Mouse (Mus musculus) heart, embryonic 13.5 days (tissue): ENCODE measurements around the gene Chn2. TPM values are rescaled to one million over a fixed set of nuclear protein-coding genes. Genes with fewer than 3 reads are reported as not detected.

Source experiments
- ATAC-seq: fragments of 200-750 bp; cut with Nextera tagmentation; 2 replicates; pipeline ENCODE4 v1.8.0; 2017; ENCODE audit warnings: moderate TSS enrichment; ENCODE audit not compliant: insufficient number of reproducible peaks, low FRiP score, low TSS enrichment; ENCODE audit errors: extremely low read depth
- H3K27ac ChIP-seq: fragments of 300-500 bp; sonication (generic); replicated peaks from 2 replicates; pipeline ENCODE4 v1.5.1; 2015; ENCODE audit warnings: moderate library complexity, mild to moderate bottlenecking, inconsistent platforms
- H3K27me3 ChIP-seq: fragments of 300-500 bp; sonication (generic); replicated peaks from 2 replicates; pipeline ENCODE4 v1.6.1; 2015; ENCODE audit warnings: mild to moderate bottlenecking, inconsistent platforms
- H3K36me3 ChIP-seq: fragments of 300-500 bp; sonication (generic); 2 replicates; pipeline ENCODE4 v1.6.1; 2015; ENCODE audit warnings: mild to moderate bottlenecking, inconsistent platforms
- H3K4me1 ChIP-seq: fragments of 300-500 bp; sonication (generic); 2 replicates; pipeline ENCODE4 v1.6.1; 2015; ENCODE audit warnings: inconsistent platforms
- H3K4me2 ChIP-seq: fragments of 300-500 bp; sonication (generic); 2 replicates; pipeline ENCODE4 v1.6.1; 2015; ENCODE audit warnings: inconsistent platforms, mild to moderate bottlenecking, moderate library complexity
- H3K4me3 ChIP-seq: fragments of 300-500 bp; sonication (generic); 2 replicates; pipeline ENCODE4 v1.5.1; 2015; ENCODE audit warnings: moderate library complexity, mild to moderate bottlenecking, inconsistent platforms
- H3K9ac ChIP-seq: fragments of 300-500 bp; sonication (generic); 2 replicates; pipeline ENCODE4 v1.6.1; 2015; ENCODE audit warnings: inconsistent platforms, mild to moderate bottlenecking, moderate library complexity
- H3K9me3 ChIP-seq: fragments of 300-500 bp; sonication (generic); 2 replicates; pipeline ENCODE4 v1.6.1; 2016; ENCODE audit warnings: inconsistent platforms
- WGBS: fragments of 180-500 bp; shearing (Covaris S2); methylation state at CpG from one replicate; pipeline ENCODE4 v1.1.7; 2015; ENCODE audit warnings: mixed read lengths; 5-methylcytosine and 5-hydroxymethylcytosine counted together
- polyA plus RNA-seq: library from polyadenylated mRNA; unstranded; fragments of >200 nt; fragmentation: Nextera tagmentation; extraction: Ambion mirVana; gene quantifications from 2 replicates; pipeline ENCODE4 v1.2.1, GENCODE M21; 2015

Chn2 gene
- polyA plus RNA-seq, 1 experiment from 2014 or later: 8.7 TPM

DNA sequence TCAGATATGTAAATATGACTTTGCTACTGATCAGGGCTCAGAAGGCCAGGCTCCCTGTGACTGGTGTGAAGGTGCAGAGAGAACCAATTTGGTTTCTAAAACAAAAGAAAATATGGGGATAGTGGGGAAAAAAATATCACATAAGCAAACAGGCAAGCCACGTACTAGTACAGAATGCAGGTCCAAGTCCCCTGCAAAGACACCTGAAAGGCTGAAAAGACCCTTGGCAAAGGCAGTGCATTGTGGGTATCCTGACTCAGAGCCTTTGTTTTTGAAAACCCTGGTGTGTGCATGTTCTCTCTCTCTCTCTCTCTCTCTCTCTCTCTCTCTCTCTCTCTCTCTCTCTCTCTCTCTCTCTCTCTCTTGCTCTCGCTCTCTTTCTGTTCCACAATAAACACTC is 80.1 kb downstream of the Chn2 start:
- peaks cover 14% of the 10 kb centered on the region for H3K4me1 ChIP-seq
- WGBS: 80% methylated on average over 2 of the region's 2 CpGs
- no peak overlapping the region for H3K4me3 ChIP-seq
- H3K4me2 ChIP-seq: no peak overlapping the region
- H3K9me3 ChIP-seq: no peaks in the 10 kb centered on the region
- no peak overlapping the region for H3K27ac ChIP-seq
- H3K27me3 ChIP-seq: no peaks in the 10 kb centered on the region
- no peak for ATAC-seq
- no peaks in the 10 kb centered on the region for H3K36me3 ChIP-seq
- H3K9ac ChIP-seq: no peak overlapping the region

DNA sequence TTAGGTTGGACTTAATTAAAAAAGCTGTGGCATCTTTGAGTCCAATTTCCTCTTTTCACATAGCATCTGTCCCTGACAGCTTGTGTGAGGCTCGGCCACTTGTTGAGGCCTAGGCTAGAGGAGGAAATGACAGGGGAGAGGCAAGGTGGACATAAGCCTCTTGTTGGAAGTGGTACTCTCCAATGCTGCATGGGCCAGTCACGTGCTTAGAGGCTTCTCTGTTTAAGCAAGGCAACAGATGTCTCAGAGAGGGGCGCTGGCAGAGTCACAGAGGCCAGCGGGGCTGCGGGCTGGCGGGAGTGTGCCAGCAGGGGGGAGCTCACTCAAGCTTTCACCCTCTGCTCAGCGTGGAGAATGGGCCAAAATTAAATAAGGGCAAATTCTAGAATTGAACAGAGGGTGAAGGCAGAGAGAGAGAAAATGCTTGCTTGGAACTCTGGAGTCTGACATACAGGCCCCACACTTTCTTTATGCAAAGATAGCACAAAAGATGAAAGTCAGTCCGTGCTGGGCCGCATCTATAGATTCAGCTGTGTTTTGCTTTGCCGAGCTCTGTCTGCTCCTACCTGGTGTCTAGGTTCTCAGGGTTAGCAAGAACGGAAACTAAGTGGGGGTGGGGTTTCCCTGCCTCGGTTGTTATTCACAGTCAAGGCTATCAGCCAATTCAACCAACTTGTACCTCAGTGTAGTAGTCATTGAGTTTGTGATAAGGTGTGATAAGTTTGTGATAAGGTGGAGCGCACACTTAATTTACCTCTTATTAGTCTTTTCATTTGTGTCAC is 80.7 kb downstream of the Chn2 start:
- H3K4me2 ChIP-seq: peak overlapping the region; percentile 0; the same call in 1 of the 2 replicates
- H3K9ac ChIP-seq: no peak overlapping the region
- no peaks in the 10 kb centered on the region for H3K36me3 ChIP-seq
- 32% methylated on average over 13 of the region's 13 CpGs for WGBS
- H3K9me3 ChIP-seq: no peaks in the 10 kb centered on the region
- H3K4me3 ChIP-seq: no peak overlapping the region
- H3K27me3 ChIP-seq: no peaks in the 10 kb centered on the region
- no peak overlapping the region for H3K27ac ChIP-seq
- peaks cover 14% of the 10 kb centered on the region for H3K4me1 ChIP-seq
- ATAC-seq: no peak

DNA sequence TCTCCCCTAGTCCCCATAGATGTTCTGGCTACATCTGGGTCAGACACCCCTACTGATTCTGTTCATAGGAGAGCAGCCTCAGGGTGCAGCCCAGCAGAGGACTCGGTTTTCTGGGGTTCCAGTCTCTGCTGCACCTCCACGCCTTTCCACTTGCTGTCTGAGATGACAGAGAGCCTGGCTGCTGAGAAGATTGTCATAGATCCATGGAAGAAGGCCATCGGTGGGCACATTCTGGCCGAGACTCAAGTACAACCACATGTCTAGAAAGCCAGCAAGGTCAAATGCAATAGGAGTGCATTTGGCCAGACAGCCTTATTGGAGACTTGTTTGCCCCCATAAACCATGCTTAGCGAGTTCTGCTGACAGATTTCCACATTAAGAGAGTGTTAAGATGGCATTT is 81.5 kb downstream of the Chn2 start:
- H3K9me3 ChIP-seq: no peaks in the 10 kb centered on the region
- no peak overlapping the region for H3K4me2 ChIP-seq
- 78% methylated on average over 5 of the region's 5 CpGs for WGBS
- no peak overlapping the region for H3K4me3 ChIP-seq
- peaks cover 4% of the 10 kb centered on the region; the same call in 1 of the 2 replicates for H3K27me3 ChIP-seq
- no peaks in the 10 kb centered on the region for H3K36me3 ChIP-seq
- H3K27ac ChIP-seq: no peak overlapping the region
- H3K9ac ChIP-seq: no peak overlapping the region
- no peak for ATAC-seq
- peaks cover 14% of the 10 kb centered on the region for H3K4me1 ChIP-seq

DNA sequence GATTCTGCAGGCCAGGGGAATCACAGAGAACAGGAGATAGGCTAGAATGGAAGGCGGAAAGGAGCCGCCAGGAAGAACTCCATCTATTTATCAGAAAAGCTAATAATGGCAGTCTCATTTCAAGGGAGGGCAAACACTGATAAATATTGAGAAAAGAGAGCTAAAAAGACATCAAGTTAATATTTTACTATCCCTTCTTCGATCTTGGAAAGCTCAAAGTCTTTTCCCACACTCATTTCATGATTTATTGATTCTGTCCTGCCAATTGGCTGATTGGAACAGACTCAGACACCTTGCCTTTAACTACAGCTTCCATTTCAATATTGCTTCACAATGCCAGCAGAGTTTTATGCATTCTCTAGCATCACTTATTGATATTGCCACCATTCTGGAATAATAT is 85.2 kb downstream of the Chn2 start:
- no peak for ATAC-seq
- H3K36me3 ChIP-seq: no peaks in the 10 kb centered on the region
- H3K4me3 ChIP-seq: no peak overlapping the region
- peaks cover 4% of the 10 kb centered on the region; the same call in 1 of the 2 replicates for H3K27me3 ChIP-seq
- H3K4me2 ChIP-seq: no peak overlapping the region
- H3K9me3 ChIP-seq: no peaks in the 10 kb centered on the region
- no peak overlapping the region for H3K9ac ChIP-seq
- H3K27ac ChIP-seq: no peak overlapping the region
- 57% methylated on average over 3 of the region's 3 CpGs for WGBS
- H3K4me1 ChIP-seq: peaks cover 14% of the 10 kb centered on the region

DNA sequence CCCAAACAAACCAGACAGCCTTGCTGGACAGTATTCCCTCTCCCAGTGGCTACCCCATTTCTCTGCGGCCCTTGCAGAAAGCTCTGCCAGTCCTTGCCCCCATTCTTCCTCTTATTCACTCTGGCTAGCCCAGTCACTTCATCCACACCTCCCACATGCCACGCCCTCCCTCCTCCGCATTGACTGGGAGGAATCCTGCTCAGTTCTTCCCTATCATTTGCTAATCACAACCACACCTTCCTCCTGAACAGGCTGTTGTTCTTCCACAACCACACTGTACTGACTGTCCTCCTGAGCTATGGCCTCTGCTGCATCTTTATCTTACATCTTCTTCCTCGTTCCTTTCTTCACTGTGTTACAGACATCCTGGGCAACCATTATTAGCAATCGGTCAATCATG is 86.2 kb downstream of the Chn2 start:
- no peaks in the 10 kb centered on the region for H3K9me3 ChIP-seq
- ATAC-seq: no peak
- H3K36me3 ChIP-seq: no peaks in the 10 kb centered on the region
- no peak overlapping the region for H3K4me3 ChIP-seq
- 62% methylated on average over 5 of the region's 5 CpGs for WGBS
- H3K27me3 ChIP-seq: peaks cover 4% of the 10 kb centered on the region; the same call in 1 of the 2 replicates
- no peak overlapping the region for H3K4me2 ChIP-seq
- peaks cover 9% of the 10 kb centered on the region; the same call in 1 of the 2 replicates for H3K4me1 ChIP-seq
- H3K27ac ChIP-seq: no peak overlapping the region
- no peak overlapping the region for H3K9ac ChIP-seq

DNA sequence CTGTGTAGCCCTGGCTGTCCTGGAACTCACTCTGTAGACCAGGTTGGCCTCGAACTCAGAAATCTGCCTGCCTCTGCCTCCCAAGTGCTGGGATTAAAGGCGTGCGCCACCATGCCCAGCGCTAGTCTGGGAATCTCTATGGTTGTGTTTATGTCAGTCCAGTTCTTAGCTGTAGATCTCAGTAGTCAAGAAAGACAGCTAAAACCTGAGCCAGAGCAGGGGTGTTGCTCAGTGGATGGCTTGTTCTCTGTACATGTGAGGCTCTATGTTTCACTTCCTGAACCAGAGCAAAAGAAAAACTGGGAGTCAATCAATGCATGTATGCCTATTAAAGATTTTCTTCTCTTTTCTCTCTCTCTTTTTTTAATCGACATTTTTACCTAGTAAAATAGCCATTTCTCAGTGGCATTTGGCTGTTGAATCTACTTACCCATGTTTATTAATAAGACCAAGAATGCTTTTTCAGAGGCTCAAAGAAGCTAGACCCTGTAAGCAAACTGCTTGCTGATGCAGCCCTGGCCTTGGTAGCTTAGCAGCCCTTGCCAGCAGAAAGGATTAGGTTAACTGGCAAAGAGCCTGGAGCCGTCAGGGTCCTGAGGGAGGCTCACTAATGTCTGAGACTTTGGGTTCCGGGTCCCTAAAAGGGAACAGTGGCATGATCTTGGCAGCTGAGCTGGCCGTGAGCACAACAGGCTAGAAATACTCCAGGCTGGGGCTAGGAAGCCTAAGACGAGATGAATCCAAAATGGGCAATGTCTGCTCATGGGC is 87.1 kb downstream of the Chn2 start:
- Histone ChIP-seq H3K36me3 (no peaks in the 10 kb centered on the region), H3K4me2 (no peak overlapping the region), H3K9ac (no peak overlapping the region), H3K27me3 (peaks cover 4% of the 10 kb centered on the region; the same call in 1 of the 2 replicates), H3K9me3 (no peaks in the 10 kb centered on the region), H3K4me3 (no peak overlapping the region), H3K4me1 (peaks cover 12% of the 10 kb centered on the region), H3K27ac (no peak overlapping the region)
- 74% methylated on average over 9 of the region's 9 CpGs for WGBS
- ATAC-seq: no peak; the same call in 1 of the 2 replicates

DNA sequence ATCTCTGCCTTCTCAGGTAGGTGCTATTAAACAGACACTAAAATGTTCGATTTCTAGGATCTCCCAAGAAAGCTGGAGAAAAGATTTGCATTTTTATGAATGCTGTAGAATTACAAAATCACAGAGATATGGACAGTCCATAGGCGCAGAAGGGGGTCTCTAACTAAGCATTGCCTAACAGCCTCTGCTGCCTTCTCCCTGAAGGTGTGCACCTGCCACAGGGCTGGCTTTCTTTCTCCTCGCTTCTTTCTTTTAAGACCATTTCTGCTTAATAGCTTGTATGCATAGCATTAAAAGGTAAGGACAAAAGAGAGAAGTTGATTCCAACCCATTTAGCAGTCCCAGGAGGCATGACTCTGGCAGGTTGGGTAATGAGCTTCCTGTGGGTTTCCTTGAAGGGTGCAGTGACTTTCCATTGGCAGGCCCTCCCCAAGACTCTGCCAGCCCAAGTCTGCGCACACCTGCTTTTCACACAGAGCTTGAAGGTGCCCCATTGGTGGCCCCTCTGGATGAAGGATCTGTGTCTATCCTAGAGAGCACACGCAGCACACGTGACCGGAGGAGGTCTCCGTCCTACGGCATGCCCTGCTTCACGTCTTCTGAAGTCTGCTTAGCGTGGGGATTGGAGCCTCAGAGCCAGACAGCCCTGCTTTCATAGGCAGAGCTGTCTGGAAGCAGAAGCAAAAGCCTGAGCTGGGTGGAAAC is 87.8 kb downstream of the Chn2 start:
- Histone ChIP-seq H3K4me1 (peaks cover 13% of the 10 kb centered on the region), H3K4me3 (no peak overlapping the region), H3K27me3 (peaks cover 4% of the 10 kb centered on the region; the same call in 1 of the 2 replicates), H3K9me3 (no peaks in the 10 kb centered on the region), H3K9ac (no peak overlapping the region), H3K36me3 (no peaks in the 10 kb centered on the region), H3K27ac (no peak overlapping the region), H3K4me2 (no peak overlapping the region)
- WGBS: 79% methylated on average over 11 of the region's 11 CpGs
- ATAC-seq: no peak

DNA sequence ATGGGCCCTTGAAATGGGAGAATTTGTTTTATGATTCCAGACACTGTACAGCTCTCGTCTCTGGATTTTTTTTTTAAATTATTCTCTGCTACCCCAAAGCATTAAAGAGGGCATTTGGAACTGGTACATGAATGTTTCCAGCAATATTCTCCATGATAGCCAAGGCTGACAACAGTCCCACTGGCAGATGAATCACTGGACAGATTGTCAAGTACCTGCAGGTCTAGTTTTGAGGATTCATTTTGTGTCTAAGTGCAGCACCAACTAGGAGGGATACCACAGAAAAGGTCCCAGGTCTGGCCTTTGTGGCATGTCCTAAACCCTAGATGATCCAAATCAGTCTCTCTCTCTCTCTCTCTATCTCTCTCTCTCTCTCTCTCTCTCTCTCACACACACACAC is 89.3 kb downstream of the Chn2 start:
- Histone ChIP-seq H3K4me1 (peaks cover 24% of the 10 kb centered on the region), H3K4me2 (no peak overlapping the region), H3K36me3 (no peaks in the 10 kb centered on the region), H3K27me3 (peaks cover 4% of the 10 kb centered on the region; the same call in 1 of the 2 replicates), H3K9ac (no peak overlapping the region), H3K9me3 (no peaks in the 10 kb centered on the region), H3K4me3 (no peak overlapping the region), H3K27ac (no peak overlapping the region)
- 78% methylated on average over 1 of the region's 1 CpGs for WGBS
- ATAC-seq: no peak

DNA sequence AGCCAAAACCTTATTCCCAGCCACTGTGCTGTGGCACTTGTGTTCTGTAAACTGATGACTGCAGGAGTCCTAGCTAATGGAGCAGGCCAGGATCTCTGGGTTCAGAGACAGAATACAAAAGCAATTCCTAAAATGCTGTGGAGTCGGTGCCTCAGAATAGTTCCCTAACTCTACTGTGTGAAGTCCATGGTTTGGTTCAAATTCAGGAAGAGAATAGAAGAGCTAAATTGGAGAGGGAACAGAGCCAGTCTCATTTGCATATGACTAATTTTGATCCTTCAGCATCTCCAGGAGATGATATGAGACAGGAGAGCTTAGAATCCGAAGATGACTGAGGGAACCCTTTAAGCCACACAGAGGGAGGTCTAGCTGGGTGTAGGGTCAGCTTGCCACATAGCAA is 90.2 kb downstream of the Chn2 start:
- H3K27ac ChIP-seq: no peak overlapping the region
- no peaks in the 10 kb centered on the region for H3K36me3 ChIP-seq
- no peak overlapping the region for H3K4me3 ChIP-seq
- H3K4me2 ChIP-seq: no peak overlapping the region
- ATAC-seq: no peak
- H3K9ac ChIP-seq: no peak overlapping the region
- no peaks in the 10 kb centered on the region for H3K9me3 ChIP-seq
- peaks cover 4% of the 10 kb centered on the region; the same call in 1 of the 2 replicates for H3K27me3 ChIP-seq
- peaks cover 19% of the 10 kb centered on the region for H3K4me1 ChIP-seq
- WGBS: 72% methylated on average over 2 of the region's 2 CpGs

DNA sequence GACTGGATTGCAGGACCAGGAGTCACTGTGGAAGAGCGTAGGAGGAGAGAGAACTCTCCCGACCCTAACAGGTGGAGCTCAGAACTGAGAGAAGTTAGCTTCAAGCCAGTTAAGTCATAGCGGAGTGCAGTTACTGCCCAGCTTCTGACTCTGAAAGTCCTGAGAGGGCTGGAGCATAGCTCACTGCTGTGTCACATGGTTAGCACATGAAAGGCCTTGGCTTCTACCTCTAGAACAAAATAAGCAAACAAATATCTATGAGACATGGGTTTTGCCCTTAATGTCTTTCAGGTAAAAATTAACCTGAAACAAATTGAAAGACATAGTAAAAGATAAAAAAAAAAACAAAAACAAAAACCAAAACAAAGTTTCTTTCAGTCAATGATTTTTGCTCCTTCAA is 91.5 kb downstream of the Chn2 start:
- H3K27ac ChIP-seq: no peak overlapping the region
- no peaks in the 10 kb centered on the region for H3K36me3 ChIP-seq
- peaks cover 19% of the 10 kb centered on the region for H3K4me1 ChIP-seq
- H3K9me3 ChIP-seq: no peaks in the 10 kb centered on the region
- H3K9ac ChIP-seq: no peak overlapping the region
- H3K4me3 ChIP-seq: no peak overlapping the region
- ATAC-seq: no peak
- no peak overlapping the region for H3K4me2 ChIP-seq
- H3K27me3 ChIP-seq: no peaks in the 10 kb centered on the region; the same call in 1 of the 2 replicates
- WGBS: 76% methylated on average over 3 of the region's 3 CpGs

DNA sequence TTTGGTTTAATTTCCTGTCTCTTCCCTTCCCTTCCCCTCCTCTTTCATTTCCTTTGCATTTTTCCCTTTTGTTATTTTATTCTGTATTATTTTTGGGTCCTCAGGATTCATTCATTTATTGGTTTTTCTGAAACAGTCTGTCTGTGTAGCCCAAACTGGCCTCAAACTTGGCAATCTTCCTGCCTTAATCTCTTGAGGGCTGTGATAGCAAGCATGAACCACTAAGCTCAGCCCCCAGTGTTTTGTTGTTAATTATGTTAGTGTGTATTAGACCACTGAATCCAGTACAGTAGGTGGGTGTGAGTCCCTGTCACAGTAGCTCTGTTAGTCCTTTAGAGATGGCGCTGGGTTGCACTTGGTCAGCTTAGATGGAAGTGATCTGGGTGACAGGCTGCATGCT is 93.2 kb downstream of the Chn2 start:
- WGBS: 42% methylated on average over 1 of the region's 1 CpGs
- no peaks in the 10 kb centered on the region; the same call in 1 of the 2 replicates for H3K27me3 ChIP-seq
- no peaks in the 10 kb centered on the region for H3K9me3 ChIP-seq
- peaks cover 19% of the 10 kb centered on the region for H3K4me1 ChIP-seq
- no peak overlapping the region for H3K9ac ChIP-seq
- H3K4me2 ChIP-seq: no peak overlapping the region
- no peak overlapping the region for H3K4me3 ChIP-seq
- no peaks in the 10 kb centered on the region for H3K36me3 ChIP-seq
- no peak overlapping the region for H3K27ac ChIP-seq
- ATAC-seq: no peak
